Mouse (Mus musculus) liver, embryonic 12.5 days (tissue): ENCODE measurements around the gene Znrd1as. TPM values are rescaled to one million over a fixed set of nuclear protein-coding genes. Genes with fewer than 3 reads are reported as not detected.
"Not testable (repeated sequence)": the region's sequence is repeated elsewhere in the genome, so short reads cannot be mapped to it uniquely, and the experiment has no call there.

Experiments
- ATAC-seq: fragments of 200-750 bp; cut with Nextera tagmentation; 2 replicates; pipeline ENCODE4 v1.8.0; 2017; ENCODE audit warnings: moderate number of reproducible peaks, mild to moderate bottlenecking, moderate library complexity
- H3K27ac ChIP-seq: fragments of 300-500 bp; sonication (generic); 2 replicates; pipeline ENCODE4 v1.5.1; 2016; ENCODE audit warnings: mild to moderate bottlenecking
- H3K27me3 ChIP-seq: fragments of 300-500 bp; sonication (generic); replicated peaks from 2 replicates; pipeline ENCODE4 v1.6.1; 2016; ENCODE audit warnings: mild to moderate bottlenecking, moderate library complexity
- H3K36me3 ChIP-seq: fragments of 300-500 bp; sonication (generic); 2 replicates; pipeline ENCODE4 v1.6.1; 2016; ENCODE audit warnings: mild to moderate bottlenecking, moderate library complexity
- H3K4me1 ChIP-seq: fragments of 300-500 bp; sonication (generic); 2 replicates; pipeline ENCODE4 v1.6.1; 2016
- H3K4me2 ChIP-seq: fragments of 300-500 bp; sonication (generic); 2 replicates; pipeline ENCODE4 v1.6.1; 2016; ENCODE audit warnings: mild to moderate bottlenecking, moderate library complexity
- H3K4me3 ChIP-seq: fragments of 300-500 bp; sonication (generic); 2 replicates; pipeline ENCODE4 v1.5.1; 2016; ENCODE audit warnings: mild to moderate bottlenecking, moderate library complexity
- H3K9ac ChIP-seq: fragments of 300-500 bp; sonication (generic); 2 replicates; pipeline ENCODE4 v1.6.1; 2016; ENCODE audit warnings: mild to moderate bottlenecking, moderate library complexity
- H3K9me3 ChIP-seq: fragments of 300-500 bp; sonication (generic); replicated peaks from 2 replicates; pipeline ENCODE4 v1.6.1; 2016; ENCODE audit warnings: mild to moderate bottlenecking, moderate library complexity
- WGBS: fragments of 180-500 bp; shearing (Covaris S2); methylation state at CpG from one replicate; pipeline ENCODE4 v1.1.7; 2016; ENCODE audit not compliant: insufficient replicate concordance; 5-methylcytosine and 5-hydroxymethylcytosine counted together
- polyA plus RNA-seq: library from polyadenylated mRNA; unstranded; fragments of >200 nt; fragmentation: Nextera tagmentation; extraction: Ambion mirVana; gene quantifications from 2 replicates; pipeline ENCODE4 v1.2.1, GENCODE M21; 2016

Znrd1as gene
- polyA plus RNA-seq, 1 experiment from 2014 or later, result 5.2 TPM

DNA sequence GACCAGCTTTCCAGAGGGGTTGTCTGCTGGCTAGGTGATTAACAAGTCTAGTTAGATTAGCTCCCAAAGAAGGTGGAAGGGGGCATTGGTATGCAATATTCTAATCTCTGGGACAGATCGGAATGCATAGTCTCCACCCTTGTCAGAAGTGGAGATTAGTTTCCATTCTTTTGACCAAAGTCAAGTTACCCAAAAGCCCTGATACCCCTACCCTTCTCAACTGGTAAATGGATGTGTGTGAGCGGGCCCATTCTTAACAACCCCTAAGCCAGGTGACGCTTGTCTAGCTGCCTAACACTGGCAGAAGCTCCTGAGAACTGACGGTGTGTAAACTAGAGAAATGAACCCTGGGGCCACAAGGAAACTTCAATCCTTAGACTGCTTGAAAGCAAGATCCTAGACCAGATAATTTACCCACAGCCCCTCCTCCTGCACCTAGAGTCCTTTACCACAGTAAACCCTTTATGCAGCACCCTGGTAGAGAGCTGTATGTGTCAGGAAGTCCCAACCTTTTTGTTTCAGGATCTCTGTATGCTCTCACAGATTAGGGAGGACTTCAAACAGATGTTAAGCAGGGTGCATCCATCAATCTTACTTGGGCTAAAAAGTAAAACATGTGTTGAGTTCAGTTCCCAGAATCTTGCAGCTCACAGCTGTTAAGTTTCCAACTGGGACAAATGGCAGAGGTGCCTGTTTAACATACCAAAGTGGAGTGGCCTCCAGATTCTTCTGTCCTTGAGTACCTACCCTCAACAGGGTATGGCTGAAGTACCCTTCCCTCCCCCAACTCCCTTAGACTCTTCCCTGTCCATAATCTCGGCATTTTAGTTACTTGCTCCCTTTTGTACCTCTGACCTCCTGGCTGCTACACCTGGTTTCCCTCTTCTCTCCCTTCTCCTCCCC, 24.1 kb downstream of the Znrd1as start:
- H3K4me3 ChIP-seq, result no peak overlapping the region
- no peaks in the 10 kb centered on the region for H3K9me3 ChIP-seq
- peaks cover 57% of the 10 kb centered on the region for H3K27me3 ChIP-seq
- WGBS, result 33% methylated on average over 5 of the region's 5 CpGs
- no peak overlapping the region for H3K4me2 ChIP-seq
- H3K4me1 ChIP-seq, result peaks cover 3% of the 10 kb centered on the region; the same call in 1 of the 2 replicates
- no peaks in the 10 kb centered on the region for H3K36me3 ChIP-seq
- no peak for ATAC-seq
- H3K9ac ChIP-seq, result no peak overlapping the region
- H3K27ac ChIP-seq, result no peak overlapping the region

DNA sequence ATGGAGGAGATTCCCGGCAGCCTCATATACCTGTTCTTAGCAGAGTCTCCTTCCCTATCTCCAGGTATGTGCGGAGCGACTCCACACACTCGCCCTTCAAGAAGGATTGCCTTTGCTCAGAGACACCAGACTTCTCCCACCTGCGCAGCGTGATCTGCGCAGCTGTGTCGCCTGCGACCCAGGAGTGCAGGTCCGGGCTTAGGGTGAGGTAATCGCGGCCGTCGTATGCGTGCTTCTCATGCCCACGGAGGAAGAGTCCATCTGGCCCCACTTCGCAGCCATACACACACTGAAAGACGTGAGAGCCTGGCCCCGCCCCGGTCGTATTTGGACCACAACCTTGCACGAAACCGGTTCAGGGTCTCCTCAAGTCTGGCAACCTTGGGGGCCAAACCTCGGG, 30.1 kb downstream of the Znrd1as start:
- H3K27ac ChIP-seq, result no peak overlapping the region
- H3K27me3 ChIP-seq, result peaks cover 40% of the 10 kb centered on the region
- no peaks in the 10 kb centered on the region for H3K36me3 ChIP-seq
- no peak overlapping the region for H3K4me3 ChIP-seq
- H3K9ac ChIP-seq, result no peak overlapping the region
- no peaks in the 10 kb centered on the region for H3K9me3 ChIP-seq
- no peak for ATAC-seq
- no peak overlapping the region for H3K4me2 ChIP-seq
- no peaks in the 10 kb centered on the region for H3K4me1 ChIP-seq
- 8% methylated on average over 24 of the region's 24 CpGs for WGBS

DNA sequence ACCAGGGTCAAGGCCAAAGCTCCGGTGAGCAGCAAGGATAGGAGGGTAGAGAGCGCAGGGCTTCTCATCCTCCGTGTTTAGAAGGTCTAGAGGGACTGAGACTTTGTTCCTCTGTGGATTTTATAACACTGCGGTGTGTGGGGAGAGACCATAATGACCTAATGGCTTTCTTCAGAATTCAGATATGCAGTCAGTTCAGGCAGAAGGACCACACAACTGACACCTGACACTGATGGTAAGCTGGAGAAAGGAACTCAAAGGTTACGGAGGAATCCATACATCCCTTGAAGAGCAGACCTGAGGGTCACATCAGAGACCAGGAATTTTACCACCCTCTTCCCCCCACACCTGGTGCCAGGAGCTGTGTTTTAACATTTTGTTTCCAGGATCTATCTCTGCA, 31.0 kb downstream of the Znrd1as start, which contains the start of gene H2-M5:
Gene H2-M5, minus strand, starts transcription at position 101 of the 400 bp plus-strand sequence.
- WGBS, result 30% methylated on average over 5 of the region's 5 CpGs
- Histone ChIP-seq H3K4me2 (no peak within 1 kb of the TSS), H3K9me3 (no peaks in the 10 kb centered on the region), H3K4me3 (no peak within 1 kb of the TSS), H3K4me1 (no peaks in the 10 kb centered on the region), H3K9ac (no peak within 1 kb of the TSS), H3K36me3 (no peaks in the 10 kb centered on the region), H3K27me3 (peaks cover 40% of the 10 kb centered on the region), H3K27ac (no peak within 1 kb of the TSS)
- ATAC-seq, result no peak

DNA sequence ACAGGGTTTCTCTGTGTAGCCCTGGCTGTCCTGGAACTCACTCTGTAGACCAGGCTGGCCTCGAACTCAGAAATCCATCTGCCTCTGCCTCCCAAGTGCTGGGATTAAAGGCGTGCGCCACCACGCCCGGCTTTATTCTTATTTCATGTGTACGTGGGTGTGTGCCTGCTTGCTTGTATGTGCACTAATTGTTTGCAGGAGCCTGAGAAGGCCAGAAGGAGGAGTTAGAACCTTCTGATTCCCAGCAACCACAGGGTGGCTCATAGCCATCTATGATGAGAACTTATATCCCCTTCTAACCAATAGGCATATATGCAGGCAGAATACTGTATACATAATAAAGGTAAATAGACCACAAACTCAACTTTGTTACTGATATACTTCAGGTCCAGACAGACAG, 32.2 kb downstream of the Znrd1as start:
- H3K27me3 ChIP-seq, result peaks cover 40% of the 10 kb centered on the region
- H3K9ac ChIP-seq, H3K9me3 ChIP-seq, H3K36me3 ChIP-seq, H3K27ac ChIP-seq, ATAC-seq, H3K4me2 ChIP-seq, H3K4me3 ChIP-seq, H3K4me1 ChIP-seq: not testable (repeated sequence)
- 77% methylated on average over 6 of the region's 6 CpGs for WGBS

DNA sequence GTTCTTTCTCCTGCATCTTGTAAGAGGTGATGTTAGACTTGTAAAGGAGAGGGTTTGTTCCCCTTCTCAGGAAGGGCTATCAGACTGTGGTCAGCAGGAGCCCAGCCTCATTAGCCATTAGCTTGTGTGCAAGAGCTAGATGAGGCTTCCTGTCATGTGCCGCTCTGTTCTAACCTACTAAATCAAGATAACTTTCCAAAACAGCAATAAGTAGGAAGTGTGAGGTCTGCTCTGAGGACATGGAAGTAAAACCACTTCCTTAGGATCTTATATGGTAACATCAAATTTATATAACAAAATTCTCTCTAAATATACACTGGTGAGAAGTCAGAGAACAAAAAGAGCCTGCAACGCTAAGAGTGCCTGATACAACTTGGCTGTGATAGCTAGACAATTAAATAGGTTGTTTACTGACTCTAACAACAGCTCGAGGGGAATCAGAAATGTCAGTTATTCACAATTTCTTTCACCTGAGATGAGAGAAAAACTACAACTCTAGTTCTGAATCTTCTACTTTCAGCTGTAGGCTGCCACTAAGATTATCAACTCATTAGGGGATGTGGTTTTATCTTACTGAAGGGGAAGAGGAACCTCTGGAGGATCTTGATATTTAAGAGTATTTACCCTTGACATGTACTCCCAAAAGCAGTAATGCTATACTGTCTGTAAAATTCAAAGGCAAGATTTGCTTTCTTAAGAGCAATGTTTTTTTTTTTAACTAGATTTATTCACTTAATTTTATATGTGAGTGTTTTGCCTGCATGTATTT, 34.1 kb downstream of the Znrd1as start:
- WGBS, result 11% methylated on average over 3 of the region's 3 CpGs

DNA sequence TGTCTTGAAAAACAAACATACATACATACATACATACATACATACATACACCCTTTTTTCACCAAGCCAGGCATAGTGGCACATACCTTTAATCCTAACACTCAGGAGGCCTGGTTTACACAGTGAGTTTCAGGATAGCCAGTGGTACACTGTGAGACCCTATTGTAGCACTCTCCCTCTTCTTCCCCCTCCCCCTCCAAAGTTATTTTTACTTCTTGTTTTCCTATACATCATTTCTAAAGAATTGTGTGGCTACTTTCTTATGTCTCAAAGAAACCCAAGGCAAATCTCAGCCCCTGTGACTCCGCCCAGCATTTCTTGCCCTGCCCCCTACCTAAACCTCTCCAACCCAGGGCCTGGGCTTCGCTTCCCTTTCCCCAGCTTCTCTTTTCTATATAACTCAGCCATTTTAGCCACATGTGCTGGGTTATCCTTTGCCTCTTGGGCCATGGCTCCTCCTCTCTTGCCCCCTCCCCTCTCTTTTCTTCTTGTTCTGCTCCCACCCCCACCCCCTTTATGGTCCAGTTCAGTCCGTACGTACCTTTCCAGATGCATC, 35.5 kb downstream of the Znrd1as start:
- Histone ChIP-seq H3K9ac (no peak overlapping the region), H3K36me3 (no peaks in the 10 kb centered on the region), H3K27ac (no peak overlapping the region), H3K27me3 (peaks cover 14% of the 10 kb centered on the region), H3K4me1 (no peaks in the 10 kb centered on the region), H3K4me2 (no peak overlapping the region), H3K9me3 (no peaks in the 10 kb centered on the region), H3K4me3 (no peak overlapping the region)
- no peak for ATAC-seq
- 72% methylated on average over 4 of the region's 4 CpGs for WGBS

More for the DNA sequence above, 34.1 kb downstream of the Znrd1as start:
- H3K9me3 ChIP-seq, result no peaks in the 10 kb centered on the region
- H3K4me1 ChIP-seq, result no peaks in the 10 kb centered on the region
- no peak overlapping the region for H3K9ac ChIP-seq
- H3K36me3 ChIP-seq, result no peaks in the 10 kb centered on the region
- H3K27ac ChIP-seq, result no peak overlapping the region
- H3K27me3 ChIP-seq, result peaks cover 27% of the 10 kb centered on the region
- H3K4me3 ChIP-seq, result no peak overlapping the region
- ATAC-seq, result no peak
- no peak overlapping the region for H3K4me2 ChIP-seq

DNA sequence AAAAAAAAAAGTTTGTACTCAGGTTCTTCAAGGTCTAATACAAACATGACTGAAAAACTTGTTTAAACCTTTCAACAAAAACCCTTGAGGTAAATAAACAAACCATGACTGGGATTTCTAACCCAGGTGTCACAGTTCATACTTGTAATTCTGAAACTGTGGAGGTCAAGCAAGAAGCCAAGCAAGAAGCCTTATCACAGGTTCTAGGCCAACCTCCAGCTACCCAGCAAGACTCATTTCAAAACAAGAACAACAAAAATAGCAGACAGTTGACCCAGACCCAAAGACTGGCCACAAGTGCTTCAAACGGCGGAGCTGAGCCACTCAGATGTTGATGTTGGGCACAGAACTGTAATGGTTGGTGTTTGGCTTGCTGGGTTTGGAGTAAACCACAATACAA, 36.1 kb downstream of the Znrd1as start:
- Histone ChIP-seq H3K9ac (no peak overlapping the region), H3K4me2 (no peak overlapping the region), H3K27me3 (peaks cover 7% of the 10 kb centered on the region), H3K4me3 (no peak overlapping the region), H3K36me3 (no peaks in the 10 kb centered on the region), H3K4me1 (no peaks in the 10 kb centered on the region), H3K9me3 (no peaks in the 10 kb centered on the region), H3K27ac (no peak overlapping the region)
- WGBS, result 79% methylated on average over 2 of the region's 2 CpGs
- no peak for ATAC-seq

DNA sequence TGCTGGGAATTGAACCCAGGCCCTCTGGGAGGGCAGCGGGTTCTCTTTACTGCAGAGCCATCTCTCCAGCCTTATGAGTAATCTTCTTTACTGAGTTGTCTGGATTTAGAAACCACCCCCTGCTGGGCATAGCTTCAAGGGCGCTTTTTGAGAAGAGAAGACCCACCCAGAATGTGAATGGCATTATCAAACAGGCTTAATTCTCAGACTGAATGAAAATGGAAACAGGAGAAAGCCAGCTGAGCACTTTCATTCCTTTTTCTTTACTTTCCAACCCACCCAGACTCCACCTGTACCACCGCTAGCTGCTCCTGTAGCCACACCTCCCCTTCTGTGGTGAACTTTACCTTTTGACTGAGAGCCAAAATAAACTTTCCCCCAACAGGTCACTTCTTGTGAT, 37.1 kb downstream of the Znrd1as start:
- no peaks in the 10 kb centered on the region for H3K9me3 ChIP-seq
- H3K4me2 ChIP-seq, result no peak overlapping the region
- no peaks in the 10 kb centered on the region for H3K36me3 ChIP-seq
- H3K4me1 ChIP-seq, result no peaks in the 10 kb centered on the region
- no peak overlapping the region for H3K9ac ChIP-seq
- no peaks in the 10 kb centered on the region; the same call in 1 of the 2 replicates for H3K27me3 ChIP-seq
- H3K27ac ChIP-seq, result no peak overlapping the region
- 61% methylated on average over 3 of the region's 3 CpGs for WGBS
- ATAC-seq, result no peak
- H3K4me3 ChIP-seq, result no peak overlapping the region

DNA sequence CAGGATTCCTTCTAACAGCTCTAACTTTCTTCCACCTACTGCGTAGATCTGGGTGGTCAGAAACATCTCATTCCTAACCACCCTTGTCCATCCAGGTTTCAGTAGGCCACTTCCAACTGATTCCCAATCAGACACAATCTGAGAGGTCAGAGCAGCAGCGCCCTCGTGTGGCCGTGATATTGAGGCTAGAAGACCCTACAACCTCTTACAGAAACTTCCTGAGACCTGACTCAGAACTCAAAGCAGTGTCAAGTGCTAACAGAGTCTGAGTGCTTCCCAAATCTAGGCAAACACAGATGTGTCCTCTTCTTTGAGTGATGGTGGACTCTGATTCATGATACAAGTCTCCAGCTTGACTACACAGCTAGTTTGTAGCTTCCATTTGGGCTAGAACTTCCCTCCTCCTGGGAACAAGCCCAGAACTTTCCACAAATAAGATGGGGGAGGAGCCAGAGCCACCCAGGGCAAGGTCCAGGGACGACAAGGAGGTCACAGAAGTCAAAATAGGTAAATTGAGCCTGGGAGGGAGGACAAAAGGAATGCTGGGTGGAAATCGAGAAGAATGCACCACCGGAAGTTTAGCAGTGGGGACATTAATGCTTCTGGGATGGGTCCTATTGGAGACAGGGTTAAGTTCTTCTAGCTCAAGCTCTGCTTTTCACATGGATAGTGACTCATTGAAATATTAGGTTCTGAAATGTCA, 38.8 kb downstream of the Znrd1as start:
- no peaks in the 10 kb centered on the region for H3K4me1 ChIP-seq
- ATAC-seq, result no peak

DNA sequence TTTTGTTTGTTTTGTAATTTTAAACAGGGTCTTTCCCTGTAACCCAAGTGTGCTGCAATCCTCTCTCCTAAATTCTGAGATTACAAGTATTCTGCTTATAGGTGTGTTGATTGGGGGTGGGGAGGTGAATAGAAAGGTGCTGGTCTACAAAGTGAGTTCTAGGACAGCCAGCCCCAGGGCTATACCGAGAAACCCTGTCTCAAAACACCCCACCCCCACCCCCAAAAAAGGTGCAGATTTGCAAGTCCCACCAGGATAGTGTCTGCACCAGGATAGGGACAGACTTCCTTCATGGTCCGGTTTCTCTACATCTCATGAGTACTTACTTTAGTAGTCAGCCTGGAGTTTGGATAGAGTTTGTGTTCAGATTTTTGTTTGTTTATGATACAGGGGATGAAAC, 40.1 kb downstream of the Znrd1as start:
- Histone ChIP-seq H3K4me1 (no peaks in the 10 kb centered on the region; the same call in 1 of the 2 replicates), H3K27ac (no peak overlapping the region), H3K9ac (no peak overlapping the region), H3K27me3 (peaks cover 18% of the 10 kb centered on the region), H3K4me3 (no peak overlapping the region), H3K4me2 (no peak overlapping the region), H3K9me3 (no peaks in the 10 kb centered on the region), H3K36me3 (no peaks in the 10 kb centered on the region)
- no peak for ATAC-seq
- WGBS, result 45% methylated on average over 2 of the region's 2 CpGs

More for the DNA sequence above, 38.8 kb downstream of the Znrd1as start:
- H3K4me3 ChIP-seq, result no peak overlapping the region
- no peak overlapping the region for H3K9ac ChIP-seq
- H3K27ac ChIP-seq, result no peak overlapping the region
- 21% methylated on average over 7 of the region's 7 CpGs for WGBS
- no peaks in the 10 kb centered on the region for H3K9me3 ChIP-seq
- H3K4me2 ChIP-seq, result no peak overlapping the region
- H3K36me3 ChIP-seq, result no peaks in the 10 kb centered on the region
- peaks cover 5% of the 10 kb centered on the region for H3K27me3 ChIP-seq

DNA sequence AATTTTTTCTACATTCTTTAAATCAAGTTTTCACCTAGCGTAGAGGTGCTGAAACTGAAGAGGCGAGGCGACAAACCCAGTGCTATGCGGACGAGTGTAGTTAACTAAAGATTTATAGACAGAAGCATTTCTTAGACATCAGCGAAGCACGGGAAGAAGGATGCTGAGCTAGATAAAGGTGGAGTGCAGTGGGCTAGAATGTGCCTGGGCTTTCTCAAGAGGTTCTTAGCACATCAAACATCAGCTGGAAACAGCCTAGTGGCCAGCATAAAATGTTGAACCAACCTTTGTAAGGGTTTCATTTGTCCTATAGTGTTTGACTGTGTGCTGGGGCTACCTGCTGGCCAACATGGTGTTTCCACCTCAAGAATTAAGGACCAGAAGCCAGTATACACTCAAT, 42.5 kb downstream of the Znrd1as start, which contains the start of gene Zfp57:
Gene Zfp57, plus strand, starts transcription at position 301 of the 400 bp plus-strand sequence.
- H3K9me3 ChIP-seq, result no peaks in the 10 kb centered on the region
- peaks cover 25% of the 10 kb centered on the region for H3K27me3 ChIP-seq
- H3K27ac ChIP-seq, result no peak within 1 kb of the TSS
- no peak for ATAC-seq
- no peak within 1 kb of the TSS for H3K4me3 ChIP-seq
- 73% methylated on average over 7 of the region's 7 CpGs for WGBS
- peak within 1 kb of the TSS; percentile 66; the same call in 1 of the 2 replicates for H3K4me2 ChIP-seq
- H3K9ac ChIP-seq, result no peak within 1 kb of the TSS
- H3K4me1 ChIP-seq, result no peaks in the 10 kb centered on the region; the same call in 1 of the 2 replicates
- no peaks in the 10 kb centered on the region for H3K36me3 ChIP-seq
